Mouse (Mus musculus): ENCODE data around the gene Xbp1. TPM values are rescaled to one million over a fixed set of nuclear protein-coding genes. Genes with fewer than 3 reads are reported as not detected.
"Not testable (repeated sequence)": the region's sequence is repeated elsewhere in the genome, so short reads cannot be mapped to it uniquely, and the experiment has no call there.

Xbp1 gene
- total RNA-seq, 2 experiments from 2014 or later: 68.6 to 69.9 TPM

- no peak for DNase-seq
Observed at GRCm38 (mm10) chr11:5500903-5501741, 19.3 kb upstream of the Xbp1 start.

DNA sequence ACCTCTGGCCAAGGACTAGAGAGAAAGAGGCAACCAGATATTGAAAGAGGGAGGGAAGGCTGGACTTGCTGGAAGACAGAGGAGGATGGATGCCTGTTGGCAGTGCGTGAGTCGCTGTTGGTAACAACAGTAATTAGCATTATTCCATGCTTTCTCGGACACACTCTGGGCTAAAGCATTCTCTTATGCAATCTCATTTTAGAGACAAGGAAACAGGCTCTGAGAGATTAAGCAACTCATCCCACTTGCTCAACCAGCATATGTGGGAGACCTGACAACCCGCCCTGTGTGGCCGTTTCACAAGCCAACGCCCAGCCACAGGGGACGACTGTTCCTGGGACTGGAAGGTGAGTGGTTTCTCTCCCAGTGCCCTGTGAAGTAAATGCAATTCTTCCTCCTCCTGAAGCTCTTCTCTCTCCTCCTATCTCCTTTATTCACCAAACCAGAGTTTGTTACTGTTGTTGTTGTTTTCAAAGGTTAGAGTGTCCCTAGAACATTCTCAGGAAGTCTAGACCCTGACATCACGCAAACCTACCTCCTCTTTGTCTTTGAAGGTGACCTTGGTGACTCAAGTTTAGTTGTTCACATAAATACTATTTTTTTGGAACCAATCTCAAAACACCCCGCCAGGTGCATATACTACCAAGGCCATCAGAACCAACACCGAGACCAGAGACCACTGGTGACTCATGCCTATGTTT, 18.0 kb upstream of the Xbp1 start:
- peak; percentile 49 for DNase-seq

DNA sequence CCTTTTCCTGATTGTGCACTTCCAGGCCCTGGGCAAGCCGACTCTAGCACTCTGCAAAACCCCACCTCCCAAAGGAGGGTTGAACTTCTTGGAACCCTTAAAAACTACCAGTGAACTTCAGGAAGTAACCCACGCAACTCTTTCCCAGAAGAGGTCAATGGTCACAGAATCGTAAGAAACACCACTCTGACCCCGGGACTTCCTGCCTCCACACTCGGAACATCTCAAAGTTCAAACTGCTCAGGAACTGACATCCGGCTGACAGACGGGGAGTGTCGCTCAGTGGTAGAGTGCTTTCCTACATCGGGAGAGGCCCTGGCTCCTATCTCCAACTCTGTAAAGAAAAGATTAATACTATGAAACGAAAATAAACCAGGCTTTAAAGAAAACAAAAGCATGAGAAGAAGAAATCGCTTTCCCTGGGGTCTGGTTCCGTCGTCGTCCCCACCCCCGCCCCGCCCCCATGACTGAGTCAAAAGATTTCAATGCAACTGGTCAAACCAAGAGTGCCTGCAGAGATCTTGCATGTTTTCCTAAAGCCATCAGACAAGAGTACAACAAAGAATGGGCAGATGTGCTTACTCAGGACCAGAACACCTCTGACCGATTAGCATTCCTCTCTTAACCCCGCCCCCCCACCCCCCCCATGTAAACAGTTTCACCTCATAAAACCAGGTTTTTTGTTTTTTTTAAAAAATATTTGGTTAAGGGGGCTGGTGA, 14.4 kb upstream of the Xbp1 start:
- peak; percentile 64 to 78 for DNase-seq

DNA sequence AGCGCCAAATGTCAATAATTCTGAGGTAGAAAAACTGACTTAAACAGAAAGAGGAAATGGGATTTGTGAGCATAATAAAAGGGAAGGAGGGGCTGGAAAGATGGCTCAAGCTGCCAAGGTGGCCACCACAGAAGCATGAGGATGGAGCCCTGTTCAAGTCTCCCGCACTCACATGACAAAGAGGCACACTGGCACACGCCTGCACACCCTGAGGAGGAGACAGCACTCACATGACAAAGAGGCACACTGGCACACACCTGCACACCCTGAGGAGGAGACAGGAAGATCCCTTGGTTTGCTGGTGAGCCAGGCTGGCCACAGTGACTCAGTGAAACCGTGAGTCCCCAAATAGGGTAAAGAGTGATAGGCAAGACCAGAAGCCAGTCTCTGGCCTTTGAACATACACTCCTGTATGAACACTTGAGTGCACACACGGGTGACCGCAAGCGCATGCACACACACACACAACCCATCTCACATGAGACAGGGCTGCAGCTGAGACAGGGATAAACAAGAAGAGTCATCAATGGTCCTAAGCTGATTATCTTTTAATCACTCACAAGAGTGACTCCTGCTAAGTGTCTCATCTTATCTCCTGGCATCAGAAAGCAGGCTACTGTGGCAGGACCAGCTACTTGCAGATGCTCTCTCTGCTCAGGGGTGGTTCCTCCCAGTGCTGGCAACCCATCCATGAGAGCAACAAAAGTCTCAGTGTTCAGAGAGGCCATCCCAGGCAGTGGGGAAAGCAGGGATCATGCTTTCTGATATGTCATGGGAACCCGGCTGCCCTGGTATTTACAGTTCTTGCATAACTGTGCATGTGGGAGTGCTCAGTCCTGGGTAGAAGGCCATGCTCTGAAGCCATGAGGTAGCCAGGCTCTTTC, 11.0 kb upstream of the Xbp1 start:
- DNase-seq: no peak

DNA sequence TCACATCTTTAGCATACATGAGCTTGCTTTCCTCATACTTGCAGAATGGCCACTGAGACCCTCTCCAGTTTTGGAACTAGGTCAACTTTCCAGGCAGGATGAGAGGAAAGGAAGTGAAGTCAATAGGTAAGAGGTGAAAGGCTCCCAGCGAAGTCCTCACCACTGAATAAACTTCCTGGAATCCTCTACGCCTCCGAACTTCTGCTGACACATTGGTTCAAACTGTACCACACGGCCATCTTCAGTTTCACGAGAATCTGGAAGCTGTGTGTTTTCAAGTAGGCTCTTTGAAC, 10.4 kb upstream of the Xbp1 start:
- no peak for DNase-seq

- DNase-seq: not testable (repeated sequence)
Observed at GRCm38 (mm10) chr11:5510686-5511085, 9.8 kb upstream of the Xbp1 start.

GRCm38 (mm10) chr11:5512099-5512725, 8.2 kb upstream of the Xbp1 start:
- no peak for DNase-seq

- no peak for DNase-seq
Observed at GRCm38 (mm10) chr11:5512961-5513360, 7.5 kb upstream of the Xbp1 start.

GRCm38 (mm10) chr11:5514091-5514490, 6.4 kb upstream of the Xbp1 start:
- no peak for DNase-seq

DNA sequence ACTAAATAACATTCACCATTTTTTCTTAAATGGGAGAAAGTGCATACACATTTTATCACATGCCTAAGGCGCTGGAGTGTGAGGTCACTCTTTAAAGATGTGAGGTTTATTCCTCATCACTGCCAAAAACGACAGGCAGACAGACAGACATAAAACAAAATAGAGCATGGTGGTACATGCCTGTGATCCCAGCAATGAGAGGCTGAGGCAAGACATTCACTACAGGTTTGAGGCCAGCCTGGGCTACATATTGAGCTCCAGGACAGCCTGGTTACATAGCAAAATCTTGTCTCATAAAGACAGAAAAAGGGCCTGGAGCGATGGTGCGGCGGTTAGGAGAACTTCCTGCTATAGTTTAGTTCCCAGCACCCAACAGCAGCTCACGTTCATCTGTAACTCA, 5.3 kb upstream of the Xbp1 start:
- no peak for DNase-seq

DNA sequence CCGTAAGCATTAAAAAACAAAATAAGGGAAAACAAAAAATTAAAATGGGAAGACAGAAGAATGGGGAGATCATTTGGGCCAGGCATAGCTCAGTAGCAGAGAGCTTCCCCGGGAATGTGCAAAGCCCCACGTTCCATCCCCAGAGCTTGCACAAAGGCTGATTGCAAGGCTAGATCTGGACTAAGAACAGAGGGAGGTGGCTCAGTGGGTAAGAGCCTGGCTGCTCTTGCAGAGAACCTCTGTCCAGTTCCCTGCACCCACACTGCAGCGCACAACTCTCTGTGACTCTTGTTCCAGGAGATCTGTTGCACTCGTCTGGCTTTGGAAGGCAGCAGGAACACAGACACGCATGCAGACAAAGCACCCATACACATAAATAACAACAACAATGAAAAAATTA, 4.8 kb upstream of the Xbp1 start:
- no peak for DNase-seq

DNA sequence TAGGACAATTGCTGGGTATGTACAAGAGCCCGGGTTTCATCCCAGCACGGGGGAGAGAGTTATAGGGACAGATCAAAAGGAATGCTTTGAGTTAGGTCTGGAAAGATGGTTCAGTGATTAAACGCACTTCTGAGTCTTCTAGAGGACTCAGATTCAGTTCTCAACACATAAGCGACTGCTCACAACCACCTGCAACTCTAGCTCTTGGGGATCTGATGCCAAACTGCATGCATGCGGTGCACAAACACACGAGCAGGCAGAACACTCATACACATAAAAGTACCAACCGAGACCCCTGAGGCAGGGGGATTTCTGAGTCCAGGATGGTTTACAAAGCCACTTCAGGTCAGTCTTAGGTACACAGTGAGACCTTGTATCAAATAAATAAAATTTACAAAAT, 4.3 kb upstream of the Xbp1 start:
- no peak for DNase-seq

GRCm38 (mm10) chr11:5516617-5517016, 3.8 kb upstream of the Xbp1 start:
- DNase-seq: no peak

DNA sequence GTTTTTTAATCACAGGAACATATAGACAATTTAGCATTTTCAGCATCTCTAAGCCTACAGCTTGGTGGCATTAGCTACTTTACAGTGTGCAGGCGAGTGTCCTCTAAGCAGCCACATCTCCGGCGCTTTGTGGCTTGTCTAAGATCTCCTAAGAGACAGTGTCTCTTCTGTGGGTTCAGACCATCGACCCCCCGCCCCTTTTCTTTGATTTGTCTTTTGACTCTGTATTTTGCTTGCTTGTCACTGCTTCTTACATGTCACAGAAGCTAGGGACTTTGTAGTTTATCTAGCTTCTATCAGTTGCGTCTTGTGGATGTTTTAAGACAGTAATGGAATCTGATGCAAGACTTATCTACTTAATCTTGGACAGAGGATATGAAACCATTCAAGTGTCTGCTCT, 3.1 kb upstream of the Xbp1 start:
- no peak for DNase-seq

GRCm38 (mm10) chr11:5519681-5520080, 778 bp upstream of the Xbp1 start:
- DNase-seq: no peak

GRCm38 (mm10) chr11:5521266-5521515, 732 bp downstream of the Xbp1 start:
- DNase-seq: no peak

GRCm38 (mm10) chr11:5521516-5522291, 1.2 kb downstream of the Xbp1 start:
- DNase-seq: peak; percentile 83 to 87

GRCm38 (mm10) chr11:5522798-5523415, 2.4 kb downstream of the Xbp1 start:
- DNase-seq: no peak

- no peak for DNase-seq
Observed at GRCm38 (mm10) chr11:5525418-5525817, 5.0 kb downstream of the Xbp1 start.

DNA sequence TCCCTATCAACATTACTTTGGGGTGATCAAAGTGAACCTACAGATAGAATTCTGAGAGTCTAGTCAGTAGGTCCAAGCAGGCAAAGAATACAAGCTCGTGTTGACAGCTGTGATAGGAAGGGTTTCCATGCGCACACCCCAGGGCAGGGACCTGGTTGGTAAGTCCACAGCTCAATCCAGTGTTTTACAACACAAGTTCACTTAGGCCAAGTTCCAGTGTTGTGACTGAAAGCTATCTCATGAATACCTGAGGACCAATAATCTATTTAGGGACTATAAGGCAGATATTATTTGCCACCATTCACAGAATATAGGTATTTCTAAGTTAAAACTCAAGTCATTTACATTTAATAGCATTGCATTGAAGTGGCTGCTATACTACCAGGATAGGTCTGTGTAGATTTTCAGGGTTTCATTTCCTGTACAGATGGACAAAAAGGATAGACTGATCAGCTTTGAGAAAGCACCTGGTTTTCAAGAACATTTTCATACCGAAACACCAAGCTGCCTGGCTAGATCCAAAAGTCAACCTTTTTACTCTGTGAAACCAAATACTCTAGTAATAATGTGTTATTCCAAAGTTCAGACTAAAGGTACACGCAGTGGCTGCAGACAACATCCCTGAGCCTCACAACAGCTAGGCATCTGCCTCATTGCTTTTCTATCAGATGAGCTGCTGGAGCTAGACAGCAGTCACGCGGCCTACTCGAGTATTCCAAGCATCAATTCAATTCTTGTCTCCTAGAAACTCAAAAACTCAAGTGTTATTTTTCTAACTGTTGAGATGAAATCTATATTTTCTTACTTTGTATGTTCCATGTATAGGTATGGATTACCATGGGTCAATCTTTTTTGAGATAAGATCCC, 6.3 kb downstream of the Xbp1 start:
- no peak for DNase-seq

Measured in heart, adult 18-20 months (tissue).